Mouse (Mus musculus) CH12.LX (cell line): ENCODE measurements around the gene Sf3b1. TPM values are rescaled to one million over a fixed set of nuclear protein-coding genes. Genes with fewer than 3 reads are reported as not detected.
A peak's percentile ranks its signal among the peaks of the same experiment; 100 is the strongest.

Source experiments
- DNase-seq: peaks from one replicate; pipeline ENCODE4 v3.0.0-alpha.2; 2013; ENCODE audit errors: extremely low read depth
- H3K27ac ChIP-seq: 2 replicates; pipeline ENCODE4 v1.5.1; 2012; ENCODE audit warnings: low read depth, mild to moderate bottlenecking, control low read depth, moderate library complexity; ENCODE audit not compliant: insufficient read depth
- H3K27me3 ChIP-seq: replicated peaks from 2 replicates; pipeline ENCODE3; 2012; ENCODE audit warnings: inconsistent platforms
- H3K36me3 ChIP-seq, 2 experiments: replicated peaks in 1 of 2; 2 replicates each; pipeline versions ENCODE3 to v1.6.1; 2012; ENCODE audit warnings: inconsistent platforms in 1 of 2, low read length in 1 of 2, mild to moderate bottlenecking in 1 of 2, mixed read lengths in 1 of 2, moderate library complexity in 1 of 2; ENCODE audit not compliant: control insufficient read depth in 1 of 2, insufficient read depth in 1 of 2
- H3K4me1 ChIP-seq, 2 experiments: 2 replicates each; pipeline ENCODE4 v1.6.1; 2012; ENCODE audit warnings: inconsistent platforms in 1 of 2, moderate library complexity in 1 of 2; ENCODE audit not compliant: insufficient read depth in 2 of 2, control insufficient read depth in 1 of 2
- H3K4me2 ChIP-seq: 2 replicates; pipeline ENCODE4 v1.6.1; 2012; ENCODE audit warnings: low read depth, mild to moderate bottlenecking, control low read depth; ENCODE audit not compliant: poor library complexity, insufficient read depth, severe bottlenecking
- H3K4me3 ChIP-seq, 3 experiments: fragments of 150-350 bp in 1 of 3; sonication (generic) in 1 of 3; replicated peaks in 1 of 3; 2 replicates each; pipeline versions ENCODE3 to v1.5.1; 2011 to 2012; ENCODE audit warnings: low read depth in 2 of 3, low read length in 2 of 3, mild to moderate bottlenecking in 2 of 3, moderate library complexity in 2 of 3, control low read depth in 1 of 3, improper control_type of control experiment in 1 of 3, inconsistent platforms in 1 of 3, mixed read lengths in 1 of 3; ENCODE audit not compliant: poor library complexity in 1 of 3
- H3K79me2 ChIP-seq: replicated peaks from 2 replicates; pipeline ENCODE4 v1.6.1; 2012; ENCODE audit warnings: mild to moderate bottlenecking, moderate library complexity; ENCODE audit not compliant: control insufficient read depth, poor library complexity, insufficient read depth, severe bottlenecking; ENCODE audit errors: extremely low read depth
- H3K9ac ChIP-seq: 2 replicates; pipeline ENCODE4 v1.6.1; 2012; ENCODE audit warnings: low read depth, mild to moderate bottlenecking, control low read depth, moderate library complexity; ENCODE audit not compliant: insufficient read depth
- H3K9me3 ChIP-seq: replicated peaks from 2 replicates; pipeline ENCODE3; 2012; ENCODE audit warnings: low read length, inconsistent platforms, mixed read lengths
- CTCF ChIP-seq, 2 experiments: IDR thresholded peaks in 1 of 2; conservative IDR thresholded peaks in 1 of 2; 2 replicates each; pipeline ENCODE4 v1.5.1; 2011 to 2012; ENCODE audit warnings: low read depth in 2 of 2, low read length in 2 of 2, improper control_type of control experiment in 1 of 2, inconsistent platforms in 1 of 2, mild to moderate bottlenecking in 1 of 2, moderate library complexity in 1 of 2
- EP300 ChIP-seq: IDR thresholded peaks from 2 replicates; pipeline ENCODE4 v1.6.1; 2011; ENCODE audit warnings: low read length, improper control_type of control experiment
- HCFC1 ChIP-seq: IDR thresholded peaks from 2 replicates; pipeline ENCODE4 v1.6.1; 2012; ENCODE audit warnings: low read depth, mild to moderate bottlenecking, inconsistent platforms, low read length, improper control_type of control experiment
- IRF4 ChIP-seq: IDR thresholded peaks from 2 replicates; pipeline ENCODE4 v1.6.1; 2014; ENCODE audit warnings: low read depth, mild to moderate bottlenecking, inconsistent platforms, low read length, improper control_type of control experiment
- JUND ChIP-seq: conservative IDR thresholded peaks from 2 replicates; pipeline ENCODE4 v1.6.1; 2011; ENCODE audit warnings: low read depth, low read length, improper control_type of control experiment
- MAX ChIP-seq: IDR thresholded peaks from 2 replicates; pipeline ENCODE4 v1.6.1; 2011; ENCODE audit warnings: low read length, improper control_type of control experiment
- MEF2A ChIP-seq: IDR thresholded peaks from 2 replicates; pipeline ENCODE4 v1.6.1; 2014; ENCODE audit warnings: low read depth, mild to moderate bottlenecking, inconsistent platforms, low read length, improper control_type of control experiment, borderline replicate concordance
- MXI1 ChIP-seq: IDR thresholded peaks from 2 replicates; pipeline ENCODE4 v1.6.1; 2011; ENCODE audit warnings: mild to moderate bottlenecking, low read depth, low read length, improper control_type of control experiment
- NELFE ChIP-seq: IDR thresholded peaks from 2 replicates; pipeline ENCODE4 v1.6.1; 2011; ENCODE audit warnings: low read depth, low read length, improper control_type of control experiment
- PAX5 ChIP-seq: IDR thresholded peaks from 2 replicates; pipeline ENCODE4 v1.6.1; 2012; ENCODE audit warnings: low read length, inconsistent platforms, mixed read lengths
- RAD21 ChIP-seq: IDR thresholded peaks from 2 replicates; pipeline ENCODE4 v1.6.1; 2011; ENCODE audit warnings: low read depth, mild to moderate bottlenecking, low read length, improper control_type of control experiment, moderate library complexity
- SMC3 ChIP-seq: IDR thresholded peaks from 2 replicates; pipeline ENCODE4 v1.6.1; 2011; ENCODE audit warnings: low read depth, low read length, improper control_type of control experiment
- TBP ChIP-seq: conservative IDR thresholded peaks from 2 replicates; pipeline ENCODE4 v1.6.1; 2011; ENCODE audit warnings: low read depth, low read length, improper control_type of control experiment
- UBTF ChIP-seq: IDR thresholded peaks from 2 replicates; pipeline ENCODE4 v1.6.1; 2012; ENCODE audit warnings: low read depth, mild to moderate bottlenecking, inconsistent platforms, low read length, improper control_type of control experiment, moderate library complexity
- USF2 ChIP-seq: conservative IDR thresholded peaks from 2 replicates; pipeline ENCODE4 v1.6.1; 2011; ENCODE audit warnings: low read depth, low read length, improper control_type of control experiment
- ZMIZ1 ChIP-seq: IDR thresholded peaks from 2 replicates; pipeline ENCODE4 v1.6.1; 2012; ENCODE audit warnings: low read depth, mild to moderate bottlenecking, inconsistent platforms, low read length, improper control_type of control experiment
- ZNF384 ChIP-seq: IDR thresholded peaks from 2 replicates; pipeline ENCODE4 v1.6.1; 2012; ENCODE audit warnings: low read depth, low read length, improper control_type of control experiment, inconsistent platforms
- dilution Hi-C: fragments of 300-500 bp; cut with MboI; formaldehyde crosslinking; loops from 2 replicates; pipeline ENCODE4 v1.14.3; 2020; ENCODE audit warnings: low sequenced_read_pairs; ENCODE audit not compliant: extremely low pct_unique_long_range_greater_than_20kb, extremely low pct_ligation_motif_present
- in situ Hi-C: fragments of 300-500 bp; cut with MboI; formaldehyde crosslinking; loops from 3 replicates; pipeline ENCODE4 v1.14.3; 2019; ENCODE audit warnings: low sequenced_read_pairs, low pct_ligation_motif_present, low pct_unique_long_range_greater_than_20kb, mixed read lengths
- polyA plus RNA-seq: library from polyadenylated mRNA; unstranded; fragments of >175 nt; gene quantifications from 2 replicates; pipeline ENCODE4 v1.2.1, GENCODE M21; 2012; ENCODE audit warnings: low read depth; ENCODE audit not compliant: insufficient read length
- total RNA-seq, 2 experiments: library from RNA; depleted of rRNA; stranded (reverse); fragments of 300-350 nt in 1 of 2; fragments of >200 nt in 1 of 2; gene quantifications; 2 replicates each; pipeline ENCODE4 v1.2.3; 2012 to 2014

The Sf3b1 gene
- total and polyA plus RNA-seq, 3 experiments: 109 to 186 (median 133) TPM

- H3K27ac ChIP-seq: no peak overlapping the region
- H3K79me2 ChIP-seq: no peaks in the 10 kb centered on the region
- H3K27me3 ChIP-seq: no peaks in the 10 kb centered on the region
- H3K9me3 ChIP-seq: peaks cover 23% of the 10 kb centered on the region
- dilution Hi-C loops: no loop called here
- no peak overlapping the region for H3K9ac ChIP-seq
- no peak overlapping the region for H3K4me3 ChIP-seq
- H3K4me2 ChIP-seq: no peak overlapping the region
- in situ Hi-C loops: no loop called here
- DNase-seq: no peak
- peaks cover 4% of the 10 kb centered on the region in 2 experiments; a peak in 1 of 4 replicates for H3K4me1 ChIP-seq
- no peaks in the 10 kb centered on the region for H3K36me3 ChIP-seq
- no peak for TF ChIP-seq PAX5
- no peak for TF ChIP-seq TBP
- TF ChIP-seq EP300: no peak
- TF ChIP-seq UBTF: no peak
- TF ChIP-seq MEF2A: no peak
- no peak for TF ChIP-seq SMC3
- no peak for TF ChIP-seq MAX
- no peak for TF ChIP-seq RAD21
- TF ChIP-seq USF2: no peak
- no peak for TF ChIP-seq ZNF384
- no peak for TF ChIP-seq ZMIZ1
- no peak for TF ChIP-seq HCFC1
- TF ChIP-seq NELFE: no peak
- no peak for TF ChIP-seq IRF4
- TF ChIP-seq MXI1: no peak
Observed at GRCm38 (mm10) chr1:55043164-55043563, 15.9 kb upstream of the Sf3b1 start.

GRCm38 (mm10) chr1:55042246-55042645 is 15.0 kb upstream of the Sf3b1 start:
- Histone ChIP-seq H3K4me3 (no peak overlapping the region), H3K36me3 (no peaks in the 10 kb centered on the region), H3K27ac (no peak overlapping the region), H3K4me1 (peaks cover 4% of the 10 kb centered on the region in 2 experiments; a peak in 1 of 4 replicates), H3K79me2 (no peaks in the 10 kb centered on the region), H3K9ac (no peak overlapping the region), H3K9me3 (peaks cover 24% of the 10 kb centered on the region), H3K27me3 (no peaks in the 10 kb centered on the region), H3K4me2 (no peak overlapping the region)
- dilution Hi-C loops (no loop called here), in situ Hi-C loops (no loop called here)
- peak in 1 of 2 experiments; percentile 51; a peak in 2 of 4 replicates for TF ChIP-seq CTCF (conservative IDR thresholded peaks at IDR 0.05 in 1 of 2, IDR thresholded peaks at IDR 0.05 in 1 of 2; ENCODE audit: low read depth in 2 of 2, low read length in 2 of 2)
- no peak for TF ChIP-seq JUND
- TF ChIP-seq SMC3: peak; percentile 18; the same call in 1 of the 2 replicates
- peak; percentile 55 for TF ChIP-seq RAD21
- peak; percentile 8 for DNase-seq
